Mouse (Mus musculus): ENCODE results near the gene Mybbp1a. TPM values are rescaled to one million over a fixed set of nuclear protein-coding genes. Genes with fewer than 3 reads are reported as not detected.

Gene Mybbp1a
- polyA plus RNA-seq, 1 experiment from 2014 or later = 145 TPM

DNA sequence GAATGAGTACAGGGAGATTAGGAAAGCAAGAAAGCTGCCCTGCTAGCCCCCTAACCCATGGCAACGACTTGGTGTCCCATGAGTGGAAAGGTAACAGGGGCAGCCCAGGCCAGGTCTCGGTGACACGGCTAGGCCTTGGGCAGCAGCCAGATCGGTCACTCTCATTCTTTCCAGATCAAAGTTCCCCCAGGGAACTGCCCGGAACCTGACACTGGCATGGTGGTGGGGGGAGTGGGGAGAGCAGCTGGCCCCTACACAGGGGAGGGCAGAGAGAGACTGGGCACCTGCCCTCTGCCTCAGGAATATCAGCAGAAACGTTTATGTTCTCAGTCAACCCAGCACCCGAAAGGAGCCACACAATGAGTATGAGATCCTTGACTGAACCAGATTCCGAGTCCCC lies 22.9 kb upstream of the Mybbp1a start:
- ATAC-seq (ENCODE audit: insufficient read depth, low FRiP score, low TSS enrichment) (no peak), DNase-seq (ENCODE audit: low spot score) (no peak)
- H3K4me1 ChIP-seq (ENCODE audit: control insufficient read depth, insufficient read depth, low read length) = peaks cover 6% of the 10 kb centered on the region
- no peaks in the 10 kb centered on the region for H3K9me3 ChIP-seq (ENCODE audit: control insufficient read depth, low read length)
- WGBS = 53% methylated on average over 8 of the region's 8 CpGs
- no peak overlapping the region for H3K4me3 ChIP-seq (ENCODE audit: low read depth, low read length)
- no peaks in the 10 kb centered on the region for H3K27me3 ChIP-seq (ENCODE audit: control insufficient read depth, insufficient read depth, low read length)
- H3K36me3 ChIP-seq (ENCODE audit: control insufficient read depth, insufficient read depth, low read length) = no peaks in the 10 kb centered on the region
- H3K27ac ChIP-seq (ENCODE audit: low read depth, low read length) = no peak overlapping the region
- no peak overlapping the region for H3K9ac ChIP-seq (ENCODE audit: low read length)
- no peak overlapping the region for H3K4me2 ChIP-seq (ENCODE audit: low read depth)

GRCm38 (mm10) chr11:72419006-72419405 lies 22.1 kb upstream of the Mybbp1a start:
- Histone ChIP-seq H3K36me3 (ENCODE audit: control insufficient read depth, insufficient read depth, low read length) (no peaks in the 10 kb centered on the region), H3K27me3 (ENCODE audit: control insufficient read depth, insufficient read depth, low read length) (no peaks in the 10 kb centered on the region), H3K4me3 (ENCODE audit: low read depth, low read length) (no peak overlapping the region), H3K4me2 (ENCODE audit: low read depth) (no peak overlapping the region), H3K9ac (ENCODE audit: low read length) (no peak overlapping the region), H3K9me3 (ENCODE audit: control insufficient read depth, low read length) (no peaks in the 10 kb centered on the region), H3K27ac (ENCODE audit: low read depth, low read length) (no peak overlapping the region), H3K4me1 (ENCODE audit: control insufficient read depth, insufficient read depth, low read length) (peaks cover 6% of the 10 kb centered on the region)
- ATAC-seq (ENCODE audit: insufficient read depth, low FRiP score, low TSS enrichment) = no peak
- no peak for DNase-seq (ENCODE audit: low spot score)
- WGBS = 93% methylated on average over 6 of the region's 6 CpGs

DNA sequence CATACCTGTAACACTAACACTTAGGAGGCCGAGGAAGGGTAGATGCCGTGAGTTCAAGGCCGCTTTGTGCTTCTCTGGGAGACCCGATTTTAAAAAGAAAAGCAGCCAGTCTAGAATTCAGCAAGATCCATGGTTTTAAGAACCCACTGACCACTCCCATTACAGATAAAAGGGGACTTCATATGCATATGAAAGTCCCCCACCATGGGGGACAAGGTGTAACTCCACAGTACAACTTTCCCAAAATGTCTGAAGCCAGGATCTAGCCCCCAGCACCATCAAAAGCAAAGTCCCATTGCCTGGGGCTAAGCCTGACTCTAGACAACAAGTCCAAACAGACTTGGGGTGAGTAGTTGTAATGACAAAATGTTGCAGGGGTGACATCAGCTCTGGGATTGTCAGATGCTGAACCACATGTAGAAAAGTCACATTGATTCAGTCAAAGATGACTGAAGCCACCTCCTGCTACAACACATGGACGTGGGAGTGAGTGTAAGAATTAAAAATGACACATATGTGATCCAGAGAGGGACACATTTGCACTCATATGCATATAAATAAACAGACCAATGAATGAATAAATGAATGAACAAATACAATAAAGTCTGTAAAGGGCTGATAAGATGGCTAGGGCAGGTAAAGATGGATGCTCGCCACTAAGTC lies 20.6 kb upstream of the Mybbp1a start:
- no peak for ATAC-seq (ENCODE audit: insufficient read depth, low FRiP score, low TSS enrichment)

DNA sequence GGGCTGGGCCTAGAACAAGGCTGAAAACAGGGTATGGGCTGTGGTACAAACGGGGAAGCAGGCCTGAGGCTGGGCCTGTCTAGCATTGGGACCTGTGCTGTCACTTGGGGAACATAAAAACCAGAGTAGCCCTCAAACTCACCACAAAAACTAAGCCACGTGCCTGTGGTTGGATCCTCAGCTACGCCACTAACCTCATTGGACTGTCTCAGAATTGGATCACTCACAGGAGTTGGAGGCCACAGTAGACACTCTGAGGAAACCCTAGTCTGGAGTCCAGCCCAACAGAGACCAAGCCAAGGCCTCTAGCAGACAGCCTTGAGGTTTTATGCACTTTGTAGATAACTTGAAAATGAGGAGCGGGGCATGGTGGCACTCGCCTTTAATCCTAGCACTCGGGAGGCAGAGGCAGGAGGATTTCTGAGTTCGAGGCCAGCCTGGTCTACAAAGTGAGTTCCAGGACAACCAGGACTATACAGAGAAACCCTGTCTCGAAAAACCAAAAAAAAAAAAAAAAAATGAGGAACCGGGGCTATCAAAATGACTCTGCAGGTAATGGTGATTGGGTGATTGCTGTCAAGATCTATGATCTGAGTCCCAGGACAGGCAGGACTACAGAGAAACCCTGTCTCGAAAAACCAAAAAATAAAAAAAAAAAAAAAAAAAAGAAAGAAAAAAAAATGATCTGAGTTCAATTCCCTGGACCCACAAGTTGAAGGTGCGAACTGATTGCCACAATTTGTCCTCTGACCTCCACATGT lies 19.5 kb upstream of the Mybbp1a start:
- H3K4me1 ChIP-seq (ENCODE audit: control insufficient read depth, insufficient read depth, low read length) = peaks cover 6% of the 10 kb centered on the region
- no peak overlapping the region for H3K4me2 ChIP-seq (ENCODE audit: low read depth)
- no peak overlapping the region for H3K27ac ChIP-seq (ENCODE audit: low read depth, low read length)
- H3K36me3 ChIP-seq (ENCODE audit: control insufficient read depth, insufficient read depth, low read length) = no peaks in the 10 kb centered on the region
- DNase-seq (ENCODE audit: low spot score) (no peak), ATAC-seq (ENCODE audit: insufficient read depth, low FRiP score, low TSS enrichment) (no peak)
- no peaks in the 10 kb centered on the region for H3K9me3 ChIP-seq (ENCODE audit: control insufficient read depth, low read length)
- no peak overlapping the region for H3K9ac ChIP-seq (ENCODE audit: low read length)
- 88% methylated on average over 11 of the region's 11 CpGs for WGBS
- H3K4me3 ChIP-seq (ENCODE audit: low read depth, low read length) = no peak overlapping the region
- H3K27me3 ChIP-seq (ENCODE audit: control insufficient read depth, insufficient read depth, low read length) = no peaks in the 10 kb centered on the region

More for the DNA sequence above, 20.6 kb upstream of the Mybbp1a start:
- 83% methylated on average over 6 of the region's 6 CpGs for WGBS
- no peak for DNase-seq (ENCODE audit: low spot score)
- Histone ChIP-seq H3K4me1 (ENCODE audit: control insufficient read depth, insufficient read depth, low read length) (peaks cover 6% of the 10 kb centered on the region), H3K4me2 (ENCODE audit: low read depth) (no peak overlapping the region), H3K27ac (ENCODE audit: low read depth, low read length) (no peak overlapping the region), H3K27me3 (ENCODE audit: control insufficient read depth, insufficient read depth, low read length) (no peaks in the 10 kb centered on the region), H3K9ac (ENCODE audit: low read length) (no peak overlapping the region), H3K9me3 (ENCODE audit: control insufficient read depth, low read length) (no peaks in the 10 kb centered on the region), H3K4me3 (ENCODE audit: low read depth, low read length) (no peak overlapping the region), H3K36me3 (ENCODE audit: control insufficient read depth, insufficient read depth, low read length) (no peaks in the 10 kb centered on the region)

- no peaks in the 10 kb centered on the region for H3K27me3 ChIP-seq (ENCODE audit: control insufficient read depth, insufficient read depth, low read length)
- H3K4me2 ChIP-seq (ENCODE audit: low read depth) = no peak overlapping the region
- 91% methylated on average over 4 of the region's 4 CpGs for WGBS
- ATAC-seq (ENCODE audit: insufficient read depth, low FRiP score, low TSS enrichment) = no peak
- H3K9me3 ChIP-seq (ENCODE audit: control insufficient read depth, low read length) = no peaks in the 10 kb centered on the region
- no peak overlapping the region for H3K9ac ChIP-seq (ENCODE audit: low read length)
- no peak overlapping the region for H3K4me3 ChIP-seq (ENCODE audit: low read depth, low read length)
- H3K4me1 ChIP-seq (ENCODE audit: control insufficient read depth, insufficient read depth, low read length) = no peaks in the 10 kb centered on the region
- H3K27ac ChIP-seq (ENCODE audit: low read depth, low read length) = no peak overlapping the region
- no peaks in the 10 kb centered on the region for H3K36me3 ChIP-seq (ENCODE audit: control insufficient read depth, insufficient read depth, low read length)
- DNase-seq (ENCODE audit: low spot score) = no peak
Measured at GRCm38 (mm10) chr11:72423686-72424085, 17.5 kb upstream of the Mybbp1a start.

DNA sequence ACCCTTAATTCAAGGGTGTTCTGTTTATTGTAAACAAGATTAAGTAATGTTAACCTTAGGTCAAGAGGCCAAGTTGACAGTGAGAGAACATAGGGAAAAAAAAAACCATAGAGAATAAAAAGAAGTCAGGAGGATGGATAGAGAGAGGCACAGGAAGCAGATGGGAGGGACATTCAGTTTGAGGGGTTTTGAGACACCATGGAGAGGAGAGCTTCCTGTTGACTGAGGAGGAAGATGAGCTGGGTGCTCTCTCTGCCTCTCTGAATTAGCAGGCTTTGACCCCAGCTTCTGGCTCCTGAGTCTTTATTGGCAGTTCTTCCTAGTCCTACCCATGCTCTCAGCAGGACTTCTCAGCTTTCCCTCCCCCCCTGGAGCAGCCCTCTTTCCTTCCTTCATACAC lies 16.0 kb upstream of the Mybbp1a start:
- Histone ChIP-seq H3K4me2 (ENCODE audit: low read depth) (no peak overlapping the region), H3K9ac (ENCODE audit: low read length) (no peak overlapping the region), H3K4me1 (ENCODE audit: control insufficient read depth, insufficient read depth, low read length) (no peaks in the 10 kb centered on the region), H3K36me3 (ENCODE audit: control insufficient read depth, insufficient read depth, low read length) (no peaks in the 10 kb centered on the region), H3K4me3 (ENCODE audit: low read depth, low read length) (no peak overlapping the region), H3K27me3 (ENCODE audit: control insufficient read depth, insufficient read depth, low read length) (no peaks in the 10 kb centered on the region), H3K9me3 (ENCODE audit: control insufficient read depth, low read length) (no peaks in the 10 kb centered on the region), H3K27ac (ENCODE audit: low read depth, low read length) (no peak overlapping the region)
- ATAC-seq (ENCODE audit: insufficient read depth, low FRiP score, low TSS enrichment) (no peak), DNase-seq (ENCODE audit: low spot score) (no peak)

GRCm38 (mm10) chr11:72426884-72427283 lies 14.3 kb upstream of the Mybbp1a start:
- Histone ChIP-seq H3K27me3 (ENCODE audit: control insufficient read depth, insufficient read depth, low read length) (no peaks in the 10 kb centered on the region), H3K9ac (ENCODE audit: low read length) (no peak overlapping the region), H3K4me1 (ENCODE audit: control insufficient read depth, insufficient read depth, low read length) (no peaks in the 10 kb centered on the region), H3K9me3 (ENCODE audit: control insufficient read depth, low read length) (no peaks in the 10 kb centered on the region), H3K4me2 (ENCODE audit: low read depth) (no peak overlapping the region), H3K4me3 (ENCODE audit: low read depth, low read length) (no peak overlapping the region), H3K36me3 (ENCODE audit: control insufficient read depth, insufficient read depth, low read length) (no peaks in the 10 kb centered on the region), H3K27ac (ENCODE audit: low read depth, low read length) (no peak overlapping the region)
- no peak for DNase-seq (ENCODE audit: low spot score)
- no peak for ATAC-seq (ENCODE audit: insufficient read depth, low FRiP score, low TSS enrichment)

GRCm38 (mm10) chr11:72428694-72429093 lies 12.5 kb upstream of the Mybbp1a start:
- Histone ChIP-seq H3K36me3 (ENCODE audit: control insufficient read depth, insufficient read depth, low read length) (no peaks in the 10 kb centered on the region), H3K4me2 (ENCODE audit: low read depth) (no peak overlapping the region), H3K9me3 (ENCODE audit: control insufficient read depth, low read length) (no peaks in the 10 kb centered on the region), H3K4me1 (ENCODE audit: control insufficient read depth, insufficient read depth, low read length) (no peaks in the 10 kb centered on the region), H3K9ac (ENCODE audit: low read length) (no peak overlapping the region), H3K27ac (ENCODE audit: low read depth, low read length) (no peak overlapping the region), H3K27me3 (ENCODE audit: control insufficient read depth, insufficient read depth, low read length) (no peaks in the 10 kb centered on the region), H3K4me3 (ENCODE audit: low read depth, low read length) (no peak overlapping the region)
- WGBS = 4% methylated on average over 5 of the region's 5 CpGs
- DNase-seq (ENCODE audit: low spot score) (peak; percentile 72), ATAC-seq (ENCODE audit: insufficient read depth, low FRiP score, low TSS enrichment) (no peak)

DNA sequence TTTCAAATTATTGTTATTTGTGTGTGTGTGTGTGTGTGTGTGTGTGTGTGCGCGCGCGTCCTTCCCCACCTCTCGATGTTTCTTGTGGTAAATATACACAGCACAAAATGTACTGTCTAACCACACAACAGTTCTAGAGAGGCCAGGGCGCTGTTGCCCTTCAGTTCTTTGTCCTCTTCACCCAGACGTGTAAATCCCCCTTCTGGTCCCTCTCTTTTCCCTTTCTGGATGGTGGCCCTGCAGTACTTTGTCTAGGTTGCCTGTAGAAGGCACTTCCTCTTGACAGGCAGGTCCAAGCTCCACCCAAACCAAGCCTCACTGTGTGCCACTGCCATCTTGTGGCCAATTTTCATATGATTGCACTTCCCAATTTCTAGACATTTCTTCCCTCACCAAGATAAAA lies 11.9 kb upstream of the Mybbp1a start:
- H3K4me1 ChIP-seq (ENCODE audit: control insufficient read depth, insufficient read depth, low read length) = no peaks in the 10 kb centered on the region
- peak; percentile 72 for DNase-seq (ENCODE audit: low spot score)
- no peak overlapping the region for H3K27ac ChIP-seq (ENCODE audit: low read depth, low read length)
- H3K36me3 ChIP-seq (ENCODE audit: control insufficient read depth, insufficient read depth, low read length) = no peaks in the 10 kb centered on the region
- no peaks in the 10 kb centered on the region for H3K27me3 ChIP-seq (ENCODE audit: control insufficient read depth, insufficient read depth, low read length)
- no peak overlapping the region for H3K4me3 ChIP-seq (ENCODE audit: low read depth, low read length)
- ATAC-seq (ENCODE audit: insufficient read depth, low FRiP score, low TSS enrichment) = no peak
- no peak overlapping the region for H3K4me2 ChIP-seq (ENCODE audit: low read depth)
- no peaks in the 10 kb centered on the region for H3K9me3 ChIP-seq (ENCODE audit: control insufficient read depth, low read length)
- no peak overlapping the region for H3K9ac ChIP-seq (ENCODE audit: low read length)
- 45% methylated on average over 7 of the region's 7 CpGs for WGBS
